Mouse (Mus musculus): ENCODE results near the gene Snx18. TPM values are rescaled to one million over a fixed set of nuclear protein-coding genes. Genes with fewer than 3 reads are reported as not detected.

The Snx18 gene
- total and polyA plus RNA-seq, 3 experiments = 19.5 to 23.2 (median 21.5) TPM

DNA sequence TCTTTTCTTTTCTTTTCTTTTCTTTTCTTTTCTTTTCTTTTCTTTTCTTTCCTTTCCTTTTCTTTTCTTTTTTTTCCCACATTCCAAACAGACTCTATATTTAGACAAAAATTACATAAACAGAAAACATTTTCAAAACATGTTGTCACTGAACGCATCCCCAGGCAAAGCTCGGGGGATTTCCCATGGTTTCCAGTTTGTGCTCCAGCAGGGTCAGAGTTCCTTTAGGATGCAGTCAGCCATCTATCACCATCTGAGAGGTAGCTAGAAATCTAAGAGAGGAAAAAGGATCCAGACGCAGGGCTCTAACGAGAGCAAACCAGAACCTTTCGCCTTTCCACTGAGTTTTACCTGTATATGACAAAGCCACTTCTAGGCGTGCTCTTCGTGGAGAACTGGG lies 52.0 kb downstream of the Snx18 start:
- no peak for DNase-seq

DNA sequence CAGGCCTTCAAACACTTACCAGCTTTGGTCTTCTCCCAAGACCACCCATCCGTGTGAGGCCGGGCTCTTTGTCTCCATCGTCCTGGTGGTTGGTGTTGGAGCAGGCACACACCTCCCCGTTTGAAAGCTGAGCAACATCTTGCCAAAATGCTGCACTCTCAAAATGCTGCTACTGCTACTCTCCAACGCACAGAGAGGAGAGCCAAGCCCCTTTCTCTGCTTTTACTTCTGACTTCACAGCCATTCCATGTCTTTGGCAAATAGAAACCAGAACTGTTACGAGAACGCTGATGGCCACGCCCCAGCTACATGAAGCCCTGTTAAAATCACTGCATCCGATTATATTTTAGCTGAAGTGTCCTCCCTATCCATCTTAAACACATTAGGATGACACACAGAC lies 58.7 kb downstream of the Snx18 start:
- no peak for DNase-seq

DNA sequence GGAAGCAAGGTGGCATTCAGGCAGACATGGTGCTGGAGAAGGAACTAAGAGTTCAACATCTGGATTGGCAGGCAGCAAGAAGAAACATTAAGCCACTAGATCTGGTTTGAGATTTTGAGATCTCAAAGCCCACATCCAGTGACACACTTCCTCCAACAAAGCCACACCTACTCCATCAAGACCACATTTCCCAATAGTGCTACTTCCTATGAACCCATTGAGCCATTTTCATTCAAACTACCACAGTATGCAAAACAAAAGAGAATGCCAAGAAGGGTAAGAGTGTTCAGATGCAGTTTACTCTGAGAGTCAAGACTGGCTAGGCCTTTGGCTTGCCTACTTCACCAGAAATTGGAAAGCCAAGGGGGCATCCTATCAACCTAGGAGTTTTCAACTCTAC lies 61.8 kb downstream of the Snx18 start:
- no peak for DNase-seq

DNA sequence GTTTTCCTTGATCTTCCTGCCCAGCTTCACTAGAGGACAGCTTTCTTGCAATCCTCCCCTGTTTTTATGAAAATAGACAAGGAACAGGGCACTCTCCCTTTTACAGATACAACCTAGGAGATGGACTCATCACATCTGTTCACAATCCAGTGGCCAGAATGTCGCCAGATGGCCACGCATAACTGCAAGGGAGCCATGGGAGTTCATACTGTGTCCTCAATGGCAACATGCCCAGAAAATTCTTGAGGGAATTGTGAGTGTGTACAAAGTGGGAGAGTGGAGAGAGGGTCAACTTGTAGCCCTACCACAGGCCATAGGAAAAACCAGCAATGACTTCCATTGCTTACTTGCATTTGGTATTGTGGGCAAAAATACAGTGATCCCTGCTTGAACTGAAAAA lies 63.1 kb downstream of the Snx18 start:
- peak; percentile 24 for DNase-seq

DNA sequence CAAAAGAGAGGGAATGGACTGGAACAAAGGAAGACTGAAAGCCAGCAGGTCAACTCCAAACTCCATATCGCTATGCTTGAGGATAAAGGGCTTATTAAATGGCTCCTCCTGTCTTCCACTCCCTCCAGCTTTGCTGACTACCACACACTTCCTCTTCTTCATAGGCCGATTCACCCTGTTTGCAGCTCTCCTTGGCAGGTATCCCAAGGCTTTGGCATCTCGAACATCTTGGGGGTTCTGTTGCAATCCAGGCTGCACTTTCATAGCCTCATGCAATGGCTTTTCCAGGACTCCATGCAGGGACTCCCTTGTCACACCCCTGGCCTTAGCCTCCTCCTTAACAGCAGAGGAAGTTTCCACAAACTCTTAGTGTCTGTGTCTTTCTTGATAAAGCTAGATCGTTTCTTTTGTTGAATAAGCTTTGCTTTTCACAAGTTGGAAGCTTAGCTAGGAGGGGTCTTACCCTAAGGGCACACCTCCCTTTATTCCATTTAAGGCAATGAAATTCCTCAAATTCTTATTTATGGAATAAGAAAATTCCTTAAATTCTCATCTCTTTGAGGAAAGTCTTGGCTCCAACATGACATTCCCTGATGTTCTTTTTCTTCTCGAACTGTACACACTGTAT lies 64.6 kb downstream of the Snx18 start:
- peak; percentile 45 for DNase-seq

DNA sequence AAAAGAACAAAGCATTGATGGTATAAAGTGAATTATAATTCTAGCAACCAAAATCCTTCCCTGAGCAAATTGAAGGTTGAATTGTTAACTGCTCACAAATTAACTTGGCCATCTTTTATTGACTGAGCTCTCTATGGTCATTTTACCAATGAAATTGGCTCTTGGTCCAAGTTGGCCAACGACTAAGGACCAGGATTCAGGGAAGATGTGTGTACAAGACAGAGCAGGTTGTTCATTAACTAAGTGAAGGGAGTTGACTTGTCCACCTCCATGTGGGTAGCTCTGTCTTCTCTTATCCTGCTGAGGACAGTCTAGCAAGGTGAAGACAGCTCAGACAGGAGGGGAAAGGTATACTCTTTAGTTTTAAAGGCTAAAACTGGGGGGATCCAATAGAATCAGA lies 66.0 kb downstream of the Snx18 start:
- no peak for DNase-seq

DNA sequence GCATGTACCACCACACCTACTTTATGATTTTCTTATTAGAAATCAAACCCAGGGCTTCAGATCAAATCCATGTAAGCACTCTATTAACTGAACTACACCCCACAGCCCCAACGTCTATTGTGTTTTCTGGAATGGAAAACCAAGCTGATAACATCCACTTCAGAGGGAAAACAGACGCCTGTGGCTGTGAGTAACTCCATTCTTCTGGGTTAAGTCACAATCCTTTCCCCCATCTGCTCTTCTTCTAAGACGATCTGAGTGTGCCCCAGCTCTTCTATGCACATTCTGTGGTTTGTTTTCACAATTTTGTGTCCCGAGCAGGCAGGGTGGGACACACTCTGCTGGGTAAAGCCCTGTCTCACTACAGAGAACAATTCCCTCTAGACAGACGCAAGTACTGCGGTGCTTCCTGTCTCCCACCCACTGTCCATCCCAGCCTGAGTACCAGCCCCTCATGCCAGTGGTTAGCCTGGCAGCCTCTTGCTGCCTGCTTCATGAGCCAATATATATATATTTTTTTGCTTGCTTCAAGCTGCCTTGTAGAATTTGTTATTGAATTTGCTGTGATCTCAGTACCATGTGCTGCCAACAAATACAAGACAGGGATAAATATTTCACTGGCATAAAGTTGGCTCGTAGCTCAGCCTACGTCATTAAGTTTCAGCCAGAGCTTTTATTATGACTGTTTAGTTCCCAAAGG lies 67.3 kb downstream of the Snx18 start:
- DNase-seq = peak; percentile 51

DNA sequence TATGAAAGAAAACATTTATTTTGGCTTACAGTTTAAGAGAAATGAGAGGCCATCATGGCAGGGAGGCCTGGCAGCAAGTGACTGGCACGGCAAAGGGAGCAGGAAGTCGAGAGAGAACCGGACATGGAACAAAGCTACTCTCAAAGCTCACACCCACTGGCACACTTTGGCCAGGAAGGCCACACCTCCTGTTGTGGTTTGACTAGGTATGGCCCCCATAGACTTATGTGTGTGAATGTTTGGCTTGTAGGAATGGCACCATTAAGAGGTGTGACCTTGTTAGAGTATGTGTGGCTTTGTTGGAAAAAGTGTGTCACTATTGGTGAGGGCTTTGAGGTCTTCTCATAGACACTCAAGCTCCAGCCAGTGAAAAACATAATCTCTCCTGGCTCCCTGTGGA lies 69.3 kb downstream of the Snx18 start:
- DNase-seq = no peak

DNA sequence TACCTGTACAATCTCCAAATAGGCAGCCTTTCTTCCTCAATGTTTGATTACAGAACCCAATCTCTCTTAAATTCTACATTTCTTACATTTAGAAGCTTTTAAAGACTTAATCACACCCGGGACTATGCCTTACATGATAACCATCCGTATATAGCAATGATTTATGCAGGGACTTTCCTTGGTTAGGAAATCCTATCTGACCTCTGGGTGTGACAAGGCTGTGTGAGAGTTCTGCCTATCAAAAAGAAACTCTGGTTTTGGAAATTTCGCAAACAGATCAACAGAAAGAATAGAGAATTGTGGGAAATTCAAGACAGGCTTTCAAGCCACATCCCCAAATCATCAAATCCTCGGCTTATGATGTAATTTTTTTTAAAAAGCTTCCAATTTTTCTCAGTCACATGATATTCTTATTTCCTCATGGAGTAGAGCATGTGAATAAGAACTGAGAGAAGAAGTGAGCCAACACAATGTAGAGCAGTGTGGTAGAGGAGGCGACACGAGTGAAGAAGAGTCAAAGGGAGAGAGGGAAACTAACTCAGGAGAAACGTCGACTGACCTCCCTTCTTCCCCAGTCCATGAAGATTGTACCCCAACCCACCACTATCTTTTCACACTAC lies 70.4 kb downstream of the Snx18 start:
- no peak for DNase-seq

DNA sequence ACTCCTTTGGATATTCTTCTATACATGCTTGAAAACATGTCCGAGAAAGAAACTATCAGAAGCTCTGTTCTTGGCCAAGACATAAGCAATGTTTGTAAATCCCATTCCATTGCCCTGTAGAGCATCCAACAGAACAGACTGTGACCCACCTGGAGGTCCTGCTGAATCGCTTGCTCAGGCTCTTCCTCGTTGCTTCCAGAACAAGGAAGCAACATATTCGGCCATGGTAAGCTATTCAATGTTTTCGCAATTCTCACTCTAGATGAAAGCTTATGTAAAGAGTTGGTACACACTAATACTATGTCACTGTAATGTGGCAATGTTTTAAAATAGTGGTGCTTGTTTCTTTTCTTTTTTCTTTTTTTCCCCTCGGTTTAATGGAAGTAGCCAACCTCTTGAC lies 76.0 kb downstream of the Snx18 start:
- no peak for DNase-seq

Other genes with a start within 250 kb of the Snx18 start
- not detected for gene Hspb3, start 45.1 kb upstream of the Snx18 start, total RNA-seq (2021)
- not detected in 2 replicates for gene Hspb3, start 45.1 kb upstream of the Snx18 start, polyA plus RNA-seq (2012; rRNA removed)
- gene Arl15, start 175.9 kb upstream of the Snx18 start, total RNA-seq (2021) = 10 to 100 TPM; 27.2 to 40.7 TPM
- gene Arl15, start 175.9 kb upstream of the Snx18 start, polyA plus RNA-seq (2012; rRNA removed) = 2.2 and 4.8 TPM in 2 replicates

Measured in adrenal gland, adult 2 months (tissue).